Mouse (Mus musculus) cerebellum, adult 9-11 months (tissue): ENCODE measurements around the gene Prex1.
A peak's percentile ranks its signal among the peaks of the same experiment; 100 is the strongest.
"Not testable (repeated sequence)": the region's sequence is repeated elsewhere in the genome, so short reads cannot be mapped to it uniquely, and the experiment has no call there.

Experiments used
- DNase-seq: peaks from one replicate; pipeline ENCODE4 v3.0.0; 2022

Gene Prex1

GRCm38 (mm10) chr2:166549871-166550270 is 163.8 kb downstream of the Prex1 start:
- DNase-seq = no peak

GRCm38 (mm10) chr2:166549069-166549468 is 164.6 kb downstream of the Prex1 start:
- no peak for DNase-seq

GRCm38 (mm10) chr2:166545580-166545979 is 168.1 kb downstream of the Prex1 start:
- DNase-seq = no peak

- no peak for DNase-seq
Measured at GRCm38 (mm10) chr2:166544575-166545251, 168.9 kb downstream of the Prex1 start.

- DNase-seq = no peak
Measured at GRCm38 (mm10) chr2:166541112-166541928, 172.3 kb downstream of the Prex1 start.

- no peak for DNase-seq
Measured at GRCm38 (mm10) chr2:166540216-166540615, 173.4 kb downstream of the Prex1 start.

GRCm38 (mm10) chr2:166536896-166537295 is 176.7 kb downstream of the Prex1 start:
- no peak for DNase-seq

GRCm38 (mm10) chr2:166535519-166535918 is 178.1 kb downstream of the Prex1 start:
- DNase-seq = no peak

GRCm38 (mm10) chr2:166526204-166526603 is 187.4 kb downstream of the Prex1 start:
- DNase-seq = peak; percentile 10

GRCm38 (mm10) chr2:166523156-166523890 is 190.3 kb downstream of the Prex1 start:
- no peak for DNase-seq

- no peak for DNase-seq
Measured at GRCm38 (mm10) chr2:166522612-166523120, 191.0 kb downstream of the Prex1 start.

GRCm38 (mm10) chr2:166521878-166522611 is 191.6 kb downstream of the Prex1 start:
- DNase-seq = no peak

- DNase-seq = no peak
Measured at GRCm38 (mm10) chr2:166521461-166521860, 192.2 kb downstream of the Prex1 start.

GRCm38 (mm10) chr2:166520536-166520935 is 193.1 kb downstream of the Prex1 start:
- DNase-seq = no peak

- DNase-seq = not testable (repeated sequence)
Measured at GRCm38 (mm10) chr2:166517392-166518174, 196.0 kb downstream of the Prex1 start.

- DNase-seq = no peak
Measured at GRCm38 (mm10) chr2:166516818-166517353, 196.7 kb downstream of the Prex1 start.
